Mouse (Mus musculus): ENCODE measurements around the gene Slc25a43. TPM values are rescaled to one million over a fixed set of nuclear protein-coding genes. Genes with fewer than 3 reads are reported as not detected.
"Not testable (repeated sequence)": the region's sequence is repeated elsewhere in the genome, so short reads cannot be mapped to it uniquely, and the experiment has no call there.

Slc25a43 gene
- total RNA-seq, 2 experiments from 2014 or later = 0.44 TPM; not detected in 1

DNA sequence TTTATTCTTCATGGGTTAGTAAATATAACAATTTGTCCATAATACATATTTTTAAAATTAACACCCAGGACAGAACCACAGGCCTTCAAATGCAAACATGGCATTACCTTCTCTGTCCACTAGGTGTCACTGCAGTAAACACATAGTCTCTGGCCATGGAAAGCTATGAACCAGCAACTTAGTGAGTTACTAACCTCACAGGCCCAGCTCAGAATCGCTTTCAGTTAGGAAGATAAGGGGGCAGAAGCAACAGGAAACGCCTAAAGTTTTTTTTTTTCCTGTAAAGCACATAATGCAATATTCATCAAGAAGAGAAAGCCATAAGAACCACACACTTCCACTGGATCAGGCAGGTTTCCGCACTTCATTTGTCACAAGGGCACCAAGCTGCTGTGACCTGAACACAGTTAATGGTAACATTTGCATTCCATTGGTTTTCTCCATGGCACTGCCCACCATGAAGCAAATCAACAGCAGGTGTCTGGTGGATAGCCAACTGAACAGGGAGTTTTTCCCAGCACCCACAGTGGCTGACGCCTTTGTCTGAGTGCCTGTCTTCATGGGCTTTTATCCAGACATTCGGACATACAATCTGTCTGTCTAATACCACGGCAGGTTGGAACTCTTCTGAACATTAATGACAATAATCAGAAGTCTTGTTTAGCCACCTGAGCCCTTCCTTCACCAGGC, 17.6 kb downstream of the Slc25a43 start:
- peak; percentile 87 for TF ChIP-seq CTCF (conservative IDR thresholded peaks at IDR 0.05)
- Histone ChIP-seq H3K4me3 (no peak overlapping the region), H3K27ac (no peak overlapping the region)
- peak in 1 of 2 experiments; percentile 48 for DNase-seq (ENCODE audit: low spot score in 2 of 2)

DNA sequence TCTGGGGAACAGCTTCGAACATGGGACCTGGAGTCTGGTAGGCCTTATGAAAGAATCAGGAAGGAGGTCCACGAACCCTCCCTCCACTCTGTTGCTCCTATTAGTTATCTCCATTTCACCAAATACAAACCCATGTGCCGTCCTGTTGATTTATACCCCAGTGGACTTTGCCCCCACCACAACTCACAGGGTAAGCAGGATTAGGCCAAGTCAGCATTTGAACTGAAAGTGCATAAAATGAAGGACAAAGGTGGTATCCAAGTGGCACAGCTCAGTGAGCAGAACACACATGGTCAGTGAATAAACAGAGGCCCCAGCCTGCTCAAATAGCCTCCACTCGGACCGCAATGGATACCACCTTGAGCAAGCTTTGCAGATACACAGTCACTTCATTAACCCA, 18.8 kb downstream of the Slc25a43 start:
- TF ChIP-seq CTCF (conservative IDR thresholded peaks at IDR 0.05) = no peak
- Histone ChIP-seq H3K4me3 (no peak overlapping the region), H3K27ac (no peak overlapping the region)
- DNase-seq (ENCODE audit: low spot score in 2 of 2) = no peak

GRCm38 (mm10) chrX:36762894-36763293, 19.4 kb downstream of the Slc25a43 start:
- H3K4me3 ChIP-seq = no peak overlapping the region
- no peak for TF ChIP-seq CTCF (conservative IDR thresholded peaks at IDR 0.05)
- DNase-seq (ENCODE audit: low spot score in 2 of 2) = no peak
- H3K27ac ChIP-seq = no peak overlapping the region

DNA sequence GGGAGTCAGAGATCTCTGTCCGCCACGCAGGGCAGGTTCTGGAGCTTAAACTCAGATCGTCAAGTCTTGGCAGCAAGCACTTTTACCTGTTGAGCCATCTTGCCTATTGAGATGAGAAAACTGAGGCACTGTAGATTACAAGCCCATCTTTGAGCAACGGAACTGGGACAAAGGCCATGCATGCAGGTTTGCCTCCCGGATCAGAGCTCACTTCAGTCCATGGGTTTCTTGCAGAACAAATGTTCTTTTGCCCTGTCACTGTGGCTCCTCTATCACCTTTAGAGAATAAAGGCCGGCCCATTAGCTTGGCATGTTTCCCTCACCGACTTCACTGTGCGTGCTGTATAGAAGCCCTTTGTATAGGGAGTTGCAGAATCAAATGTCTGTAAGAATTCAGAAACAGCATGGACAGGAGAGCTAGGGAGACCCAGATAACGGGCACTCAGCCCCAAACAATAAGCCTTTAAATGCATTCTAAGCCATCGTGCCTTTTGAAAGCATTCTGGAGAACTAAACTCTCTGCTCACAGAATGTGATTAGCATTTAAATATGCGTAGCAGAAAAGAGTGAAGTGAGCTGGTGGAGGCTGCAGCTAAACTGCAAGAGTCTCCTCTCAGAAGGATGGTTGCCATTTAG, 20.0 kb downstream of the Slc25a43 start:
- no peak for TF ChIP-seq CTCF (conservative IDR thresholded peaks at IDR 0.05)
- peak overlapping the region; percentile 18; the same call in 1 of the 2 replicates for H3K27ac ChIP-seq
- no peak for DNase-seq (ENCODE audit: low spot score in 2 of 2)
- H3K4me3 ChIP-seq = no peak overlapping the region

GRCm38 (mm10) chrX:36763934-36764317, 20.5 kb downstream of the Slc25a43 start:
- H3K27ac ChIP-seq = peak overlapping the region; percentile 18; the same call in 1 of the 2 replicates
- no peak for TF ChIP-seq CTCF (conservative IDR thresholded peaks at IDR 0.05)
- no peak overlapping the region for H3K4me3 ChIP-seq
- DNase-seq (ENCODE audit: low spot score in 2 of 2) = no peak

DNA sequence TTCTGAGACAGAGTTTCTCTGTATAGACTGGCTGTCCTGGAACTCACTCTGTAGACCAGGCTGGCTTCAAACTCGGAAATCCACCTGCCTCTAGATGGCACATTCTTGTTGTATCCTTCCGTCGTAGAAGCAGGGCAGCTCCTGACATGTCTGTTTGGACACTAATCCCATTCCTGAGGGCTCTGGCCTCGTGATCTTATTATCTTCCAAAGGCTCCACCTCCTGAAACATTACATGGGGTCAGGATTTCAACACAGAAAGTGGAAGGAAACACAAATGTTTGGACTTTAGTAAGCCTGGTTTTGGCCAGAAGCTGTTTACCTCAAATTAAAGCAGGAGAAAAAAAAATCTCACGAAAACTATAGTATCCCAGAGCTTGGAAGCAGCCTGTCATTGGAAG, 23.9 kb downstream of the Slc25a43 start:
- DNase-seq (ENCODE audit: low spot score in 2 of 2) = no peak
- Histone ChIP-seq H3K4me3 (no peak overlapping the region), H3K27ac (no peak overlapping the region)
- no peak for TF ChIP-seq CTCF (conservative IDR thresholded peaks at IDR 0.05)

GRCm38 (mm10) chrX:36772591-36772990, 29.1 kb downstream of the Slc25a43 start:
- no peak for TF ChIP-seq CTCF (conservative IDR thresholded peaks at IDR 0.05)
- Histone ChIP-seq H3K27ac (no peak overlapping the region), H3K4me3 (no peak overlapping the region)
- no peak for DNase-seq (ENCODE audit: low spot score in 2 of 2)

DNA sequence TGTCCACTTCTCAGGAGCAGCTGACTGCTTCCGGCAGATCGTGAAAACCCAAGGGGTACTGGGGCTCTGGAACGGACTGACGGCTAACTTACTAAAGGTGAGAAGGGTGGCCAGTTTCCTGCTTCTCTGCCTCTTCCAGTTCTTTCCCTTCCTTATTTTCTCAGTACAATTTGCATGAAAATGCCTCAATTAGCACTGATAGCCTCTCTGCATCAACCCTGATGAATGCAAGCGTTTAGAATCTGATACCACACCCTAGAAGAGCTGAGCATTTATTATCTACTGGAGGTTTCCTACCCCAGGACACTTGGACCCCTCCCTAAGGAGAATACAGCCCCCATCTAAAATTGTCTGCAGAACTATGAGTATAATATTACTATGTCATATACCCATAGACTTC, 32.1 kb downstream of the Slc25a43 start:
- no peak for TF ChIP-seq CTCF (conservative IDR thresholded peaks at IDR 0.05)
- Histone ChIP-seq H3K4me3 (no peak overlapping the region), H3K27ac (no peak overlapping the region)
- DNase-seq (ENCODE audit: low spot score in 2 of 2) = no peak

DNA sequence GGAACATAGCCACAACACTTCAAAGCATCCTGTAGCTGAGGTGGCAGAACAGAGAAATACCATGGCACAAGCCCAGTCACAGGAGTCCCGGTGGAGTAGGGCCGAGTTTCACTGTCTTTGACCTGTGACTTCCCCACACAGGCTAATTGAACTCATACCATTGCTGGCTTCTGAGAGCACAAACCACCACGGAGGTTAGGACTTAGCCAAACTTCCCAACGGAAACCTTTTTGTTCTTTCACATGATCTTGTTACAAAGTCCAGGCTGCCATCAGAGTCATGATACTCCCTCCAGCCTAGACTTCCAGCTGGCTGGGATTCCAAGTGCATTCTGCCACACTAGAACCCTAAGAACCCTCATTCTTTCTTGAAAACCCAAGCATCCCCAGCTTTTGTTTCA, 34.2 kb downstream of the Slc25a43 start:
- no peak overlapping the region for H3K4me3 ChIP-seq
- DNase-seq (ENCODE audit: low spot score in 2 of 2) = no peak
- no peak for TF ChIP-seq CTCF (conservative IDR thresholded peaks at IDR 0.05)
- H3K27ac ChIP-seq = no peak overlapping the region

- TF ChIP-seq CTCF (conservative IDR thresholded peaks at IDR 0.05) = no peak
- Histone ChIP-seq H3K4me3 (no peak overlapping the region), H3K27ac (no peak overlapping the region)
- no peak for DNase-seq (ENCODE audit: low spot score in 2 of 2)
Observed at GRCm38 (mm10) chrX:36789360-36789759, 45.9 kb downstream of the Slc25a43 start.

- no peak overlapping the region for H3K4me3 ChIP-seq
- no peak for TF ChIP-seq CTCF (conservative IDR thresholded peaks at IDR 0.05)
- no peak overlapping the region for H3K27ac ChIP-seq
- DNase-seq (ENCODE audit: low spot score in 2 of 2) = no peak
Observed at GRCm38 (mm10) chrX:36794571-36794970, 51.1 kb downstream of the Slc25a43 start.

GRCm38 (mm10) chrX:36795424-36796162, 52.1 kb downstream of the Slc25a43 start, which contains the start of gene Slc25a5:
Gene Slc25a5 (plus strand): TSS chrX:36795651.
- peak within 1 kb of the TSS; percentile 96 for H3K27ac ChIP-seq
- peak; percentile 73 to 76 for DNase-seq (ENCODE audit: low spot score in 2 of 2)
- no peak for TF ChIP-seq CTCF (conservative IDR thresholded peaks at IDR 0.05)
- peak within 1 kb of the TSS; percentile 77 for H3K4me3 ChIP-seq

DNA sequence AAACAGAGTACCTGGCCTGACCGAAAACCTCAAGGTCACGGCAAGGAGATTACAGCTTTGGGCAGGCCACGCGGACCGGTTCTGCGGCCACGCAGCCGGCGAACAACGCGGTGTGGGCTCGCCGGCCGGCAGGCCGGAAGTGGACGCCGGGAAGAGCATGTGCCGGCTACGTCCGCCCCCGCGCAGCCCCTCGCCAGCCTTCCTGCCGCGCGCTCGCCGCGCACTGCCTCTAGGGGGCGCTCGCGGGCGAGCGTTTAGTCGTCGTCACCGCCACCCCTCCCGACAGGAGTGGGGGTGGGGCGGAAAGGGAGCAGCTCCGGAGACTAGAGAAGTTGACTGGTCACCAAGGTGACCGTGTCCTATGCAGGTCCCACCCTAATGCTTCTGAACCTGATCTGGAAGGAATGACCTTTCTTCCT, 52.7 kb downstream of the Slc25a43 start:
- Histone ChIP-seq H3K4me3 (peak overlapping the region; percentile 77), H3K27ac (peak overlapping the region; percentile 96)
- DNase-seq (ENCODE audit: low spot score in 2 of 2) = peak; percentile 68 to 84
- TF ChIP-seq CTCF (conservative IDR thresholded peaks at IDR 0.05) = peak; percentile 97

GRCm38 (mm10) chrX:36796734-36797133, 53.3 kb downstream of the Slc25a43 start:
- DNase-seq (ENCODE audit: low spot score in 2 of 2) = not testable (repeated sequence)
- Histone ChIP-seq H3K4me3 (peak overlapping the region; percentile 77), H3K27ac (peak overlapping the region; percentile 96)

Data from layer of hippocampus, adult 2 months (tissue).